Mouse (Mus musculus) heart, postnatal 10 days (tissue): ENCODE results near the gene Adgb. TPM values are rescaled to one million over a fixed set of nuclear protein-coding genes. Genes with fewer than 3 reads are reported as not detected.

Experiments
- total RNA-seq, 2 experiments: library from RNA; stranded (reverse); gene quantifications; 2 replicates each; pipeline ENCODE4 v1.2.3; 2021

The Adgb gene
- total RNA-seq, 2 experiments from 2014 or later = not detected

Other genes starting within 250 kb of the Adgb start
- 1 to 10 TPM; 2.8 to 2.9 TPM for gene Rab32, start 85.9 kb upstream of the Adgb start, total RNA-seq
- not detected for gene Gm10944, start 209.0 kb upstream of the Adgb start, total RNA-seq